Mouse (Mus musculus): ENCODE data around the gene Nsmce4a. TPM values are rescaled to one million over a fixed set of nuclear protein-coding genes. Genes with fewer than 3 reads are reported as not detected.
"Not testable (repeated sequence)": the region's sequence is repeated elsewhere in the genome, so short reads cannot be mapped to it uniquely, and the experiment has no call there.

The Nsmce4a gene
- polyA plus RNA-seq, 1 experiment from 2014 or later = 124 TPM

DNA sequence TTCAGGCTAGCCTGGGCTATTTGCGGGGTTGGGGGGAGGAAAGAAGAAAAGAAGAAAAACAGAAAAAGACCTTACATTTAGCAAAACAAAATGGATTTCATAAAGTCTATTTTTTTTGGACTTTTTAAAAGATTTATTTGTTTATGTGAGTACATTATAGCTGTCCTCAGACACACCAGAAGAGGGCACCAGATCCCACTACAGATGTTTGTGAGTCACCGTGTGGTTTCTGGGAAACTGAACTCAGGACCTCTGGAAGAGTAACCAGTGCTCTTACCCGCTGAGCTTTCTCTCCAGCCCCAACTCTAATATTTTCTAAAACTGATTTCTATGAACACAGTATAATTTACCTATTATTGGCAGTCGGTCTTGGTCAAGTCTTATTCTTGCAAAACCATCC lies 37.7 kb downstream of the Nsmce4a start:
- WGBS = 87% methylated on average over 4 of the region's 4 CpGs
- peaks cover 16% of the 10 kb centered on the region for H3K4me1 ChIP-seq
- no peaks in the 10 kb centered on the region for H3K27me3 ChIP-seq (replicated peaks)
- no peak overlapping the region for H3K27ac ChIP-seq (replicated peaks)
- no peak overlapping the region for H3K4me3 ChIP-seq
- no peaks in the 10 kb centered on the region for H3K9me3 ChIP-seq
- H3K36me3 ChIP-seq = peaks cover 95% of the 10 kb centered on the region
- ATAC-seq (ENCODE audit: extremely low read depth, insufficient number of reproducible peaks, low FRiP score, low TSS enrichment) = no peak
- no peak overlapping the region for H3K4me2 ChIP-seq
- no peak overlapping the region for H3K9ac ChIP-seq

GRCm38 (mm10) chr7:130533316-130534260 lies 39.3 kb downstream of the Nsmce4a start:
- 0 out of 2 replicates have a peak overlapping the region, but pooled peaks have one; percentile 24 for H3K27ac ChIP-seq (replicated peaks)

DNA sequence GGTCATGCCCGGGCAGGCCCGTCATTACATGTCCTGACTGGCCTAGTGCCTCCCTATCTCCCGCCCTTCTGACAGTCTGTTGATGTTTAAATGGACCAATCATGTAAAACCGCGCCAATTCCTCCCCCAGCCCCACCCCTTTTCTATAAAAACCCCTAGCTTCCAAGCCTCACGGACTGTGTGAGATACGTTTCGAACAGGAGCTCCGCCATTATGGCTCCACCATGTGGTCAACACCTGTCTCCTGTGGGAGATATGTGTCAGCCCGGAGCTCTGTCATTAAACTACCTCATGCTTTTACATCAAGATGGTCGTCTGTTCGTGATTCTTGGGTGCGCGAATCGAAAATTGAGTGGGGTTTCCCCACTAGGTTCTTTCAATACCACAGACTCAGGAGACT lies 41.8 kb downstream of the Nsmce4a start:
- WGBS = 92% methylated on average over 14 of the region's 15 CpGs
- H3K36me3 ChIP-seq = peaks cover 68% of the 10 kb centered on the region
- H3K4me3 ChIP-seq = not testable (repeated sequence)

More at GRCm38 (mm10) chr7:130533316-130534260, 39.3 kb downstream of the Nsmce4a start:
- H3K27me3 ChIP-seq (replicated peaks) = no peaks in the 10 kb centered on the region
- peak; percentile 68; the same call in 1 of the 2 replicates for ATAC-seq (ENCODE audit: extremely low read depth, insufficient number of reproducible peaks, low FRiP score, low TSS enrichment)
- H3K4me2 ChIP-seq = no peak overlapping the region
- peak overlapping the region; percentile 52; the same call in 1 of the 2 replicates for H3K9ac ChIP-seq
- 41% methylated on average over 24 of the region's 25 CpGs for WGBS
- H3K9me3 ChIP-seq = no peaks in the 10 kb centered on the region
- no peak overlapping the region for H3K4me3 ChIP-seq
- H3K36me3 ChIP-seq = peaks cover 93% of the 10 kb centered on the region
- H3K4me1 ChIP-seq = peaks cover 10% of the 10 kb centered on the region; the same call in 1 of the 2 replicates

GRCm38 (mm10) chr7:130527306-130527705 lies 45.6 kb downstream of the Nsmce4a start:
- 59% methylated on average over 9 of the region's 9 CpGs for WGBS
- peak overlapping the region; percentile 37; the same call in 1 of the 2 replicates for H3K27ac ChIP-seq (replicated peaks)
- peaks cover 8% of the 10 kb centered on the region for H3K4me1 ChIP-seq
- H3K9ac ChIP-seq = no peak overlapping the region; the same call in 1 of the 2 replicates
- no peak overlapping the region for H3K4me2 ChIP-seq
- H3K36me3 ChIP-seq = peaks cover 32% of the 10 kb centered on the region
- no peak overlapping the region for H3K4me3 ChIP-seq
- no peaks in the 10 kb centered on the region for H3K27me3 ChIP-seq (replicated peaks)
- no peak for ATAC-seq (ENCODE audit: extremely low read depth, insufficient number of reproducible peaks, low FRiP score, low TSS enrichment)
- H3K9me3 ChIP-seq = no peaks in the 10 kb centered on the region

More for the DNA sequence above, 41.8 kb downstream of the Nsmce4a start:
- not testable (repeated sequence) for H3K27me3 ChIP-seq (replicated peaks); ATAC-seq (ENCODE audit: extremely low read depth, insufficient number of reproducible peaks, low FRiP score, low TSS enrichment); H3K27ac ChIP-seq (replicated peaks); H3K9me3 ChIP-seq; H3K9ac ChIP-seq; H3K4me2 ChIP-seq
- peaks cover 12% of the 10 kb centered on the region for H3K4me1 ChIP-seq

DNA sequence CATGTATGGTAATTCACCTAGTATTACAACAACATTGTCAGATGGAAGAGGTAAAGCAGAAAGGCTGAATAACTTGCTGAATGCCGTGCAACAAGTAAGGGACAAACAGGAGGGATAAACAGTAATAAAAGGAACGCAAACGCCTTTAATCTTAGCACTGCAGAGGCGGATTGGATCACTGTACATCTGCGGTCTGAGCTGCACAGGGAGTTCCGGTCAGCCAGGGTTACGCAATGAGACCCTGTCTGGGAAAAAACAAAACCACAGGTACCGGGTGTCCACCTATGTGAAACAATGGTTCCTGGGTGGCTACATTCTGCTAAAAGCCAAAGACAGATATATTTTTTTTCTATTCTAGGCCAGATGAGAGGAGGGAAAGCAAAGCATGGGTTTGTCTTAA lies 49.5 kb downstream of the Nsmce4a start:
- Histone ChIP-seq H3K4me1 (peaks cover 20% of the 10 kb centered on the region), H3K4me2 (no peak overlapping the region), H3K36me3 (no peaks in the 10 kb centered on the region), H3K9me3 (no peaks in the 10 kb centered on the region), H3K27ac (replicated peaks) (no peak overlapping the region), H3K9ac (no peak overlapping the region), H3K27me3 (replicated peaks) (no peaks in the 10 kb centered on the region), H3K4me3 (no peak overlapping the region)
- ATAC-seq (ENCODE audit: extremely low read depth, insufficient number of reproducible peaks, low FRiP score, low TSS enrichment) = no peak
- 90% methylated on average over 8 of the region's 8 CpGs for WGBS

DNA sequence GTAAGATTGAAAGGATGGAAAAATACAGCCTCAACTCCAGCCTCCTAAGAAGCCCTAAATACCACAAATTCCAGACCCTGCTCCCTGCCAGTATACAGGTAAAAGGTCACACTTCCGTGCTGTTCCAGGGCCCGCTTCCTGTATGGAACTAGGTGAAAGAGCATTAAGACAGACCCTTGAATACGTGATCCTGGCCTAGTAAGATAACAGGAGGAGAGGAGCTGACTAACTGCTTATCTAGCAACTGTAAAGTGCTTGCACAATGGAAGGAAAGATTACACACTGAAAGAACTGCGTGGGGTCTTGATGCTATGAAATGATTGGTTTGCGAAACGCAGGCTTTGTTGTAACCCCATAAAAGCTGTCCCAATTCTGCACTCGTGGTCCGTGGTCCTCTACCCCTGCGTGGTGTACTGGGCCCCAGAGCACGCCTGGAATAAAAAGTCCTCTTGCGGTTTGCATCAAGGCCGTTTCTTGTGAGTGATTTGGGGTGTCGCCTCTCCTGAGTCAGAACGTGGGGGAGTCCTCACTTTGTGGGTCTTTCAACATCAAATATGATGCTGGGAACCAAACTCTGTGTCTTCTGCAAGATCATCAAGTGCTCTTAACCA lies 52.0 kb downstream of the Nsmce4a start:
- no peak for ATAC-seq (ENCODE audit: extremely low read depth, insufficient number of reproducible peaks, low FRiP score, low TSS enrichment)
- Histone ChIP-seq H3K27me3 (replicated peaks) (no peaks in the 10 kb centered on the region), H3K4me1 (peaks cover 29% of the 10 kb centered on the region), H3K9ac (0 out of 2 replicates have a peak overlapping the region, but pooled peaks have one; percentile 98), H3K27ac (replicated peaks) (peak overlapping the region; percentile 98), H3K36me3 (no peaks in the 10 kb centered on the region), H3K4me3 (no peak overlapping the region), H3K4me2 (peak overlapping the region; percentile 80), H3K9me3 (no peaks in the 10 kb centered on the region)
- 70% methylated on average over 14 of the region's 14 CpGs for WGBS

GRCm38 (mm10) chr7:130520049-130520425 lies 52.9 kb downstream of the Nsmce4a start, which contains the start of gene Ate1:
Gene Ate1 (minus strand): TSS chr7:130520369.
- Histone ChIP-seq H3K4me3 (peak within 1 kb of the TSS; percentile 94), H3K4me1 (peaks cover 29% of the 10 kb centered on the region), H3K9me3 (no peaks in the 10 kb centered on the region), H3K36me3 (peaks cover 5% of the 10 kb centered on the region), H3K27me3 (replicated peaks) (no peaks in the 10 kb centered on the region), H3K9ac (peak within 1 kb of the TSS; percentile 98), H3K27ac (replicated peaks) (peak within 1 kb of the TSS; percentile 98), H3K4me2 (peak within 1 kb of the TSS; percentile 80)
- no peak for ATAC-seq (ENCODE audit: extremely low read depth, insufficient number of reproducible peaks, low FRiP score, low TSS enrichment)
- WGBS = 18% methylated on average over 20 of the region's 20 CpGs

- Histone ChIP-seq H3K9ac (peak overlapping the region; percentile 98), H3K4me1 (peaks cover 29% of the 10 kb centered on the region), H3K4me3 (peak overlapping the region; percentile 94), H3K9me3 (no peaks in the 10 kb centered on the region), H3K27ac (replicated peaks) (peak overlapping the region; percentile 98), H3K4me2 (peak overlapping the region; percentile 80), H3K27me3 (replicated peaks) (no peaks in the 10 kb centered on the region), H3K36me3 (peaks cover 11% of the 10 kb centered on the region)
- WGBS = 1% methylated on average over 88 of the region's 90 CpGs
- peak; percentile 94 for ATAC-seq (ENCODE audit: extremely low read depth, insufficient number of reproducible peaks, low FRiP score, low TSS enrichment)
Observed at GRCm38 (mm10) chr7:130519096-130520048, 53.5 kb downstream of the Nsmce4a start.

- Histone ChIP-seq H3K27ac (replicated peaks) (peak overlapping the region; percentile 98), H3K36me3 (peaks cover 19% of the 10 kb centered on the region), H3K4me1 (peaks cover 29% of the 10 kb centered on the region), H3K9me3 (no peaks in the 10 kb centered on the region), H3K27me3 (replicated peaks) (no peaks in the 10 kb centered on the region), H3K9ac (peak overlapping the region; percentile 98), H3K4me3 (peak overlapping the region; percentile 94), H3K4me2 (peak overlapping the region; percentile 80)
- 39% methylated on average over 26 of the region's 26 CpGs for WGBS
- no peak for ATAC-seq (ENCODE audit: extremely low read depth, insufficient number of reproducible peaks, low FRiP score, low TSS enrichment)
Observed at GRCm38 (mm10) chr7:130518213-130519095, 54.5 kb downstream of the Nsmce4a start.

DNA sequence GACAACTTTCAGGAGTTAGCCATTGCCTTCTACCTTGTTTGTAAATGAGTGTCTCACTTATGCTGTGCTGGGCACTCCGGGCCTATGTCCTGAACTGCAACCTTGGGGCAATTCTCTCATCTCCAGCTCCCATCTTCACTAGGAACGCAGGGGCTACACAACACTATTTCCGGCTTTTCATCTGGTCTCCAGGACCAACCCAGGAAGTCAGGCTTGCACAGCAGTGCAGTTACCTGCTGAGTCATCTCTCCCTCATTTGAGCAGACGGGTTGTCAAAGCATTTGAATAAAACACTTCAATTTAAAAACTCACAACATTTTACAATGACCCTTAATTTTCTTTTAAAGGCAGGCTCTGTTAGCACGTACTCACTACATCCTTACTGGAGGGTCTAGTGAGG lies 62.7 kb downstream of the Nsmce4a start:
- 90% methylated on average over 5 of the region's 5 CpGs for WGBS
- H3K4me3 ChIP-seq = no peak overlapping the region
- H3K27me3 ChIP-seq (replicated peaks) = no peaks in the 10 kb centered on the region
- H3K27ac ChIP-seq (replicated peaks) = no peak overlapping the region
- H3K9me3 ChIP-seq = no peaks in the 10 kb centered on the region
- no peak for ATAC-seq (ENCODE audit: extremely low read depth, insufficient number of reproducible peaks, low FRiP score, low TSS enrichment)
- no peak overlapping the region for H3K4me2 ChIP-seq
- peaks cover 88% of the 10 kb centered on the region for H3K36me3 ChIP-seq
- H3K9ac ChIP-seq = no peak overlapping the region
- H3K4me1 ChIP-seq = no peaks in the 10 kb centered on the region
